10 mouse cellular contexts compared by ENCODE assay signal in genomic region chr7:45235656-45236180, GRCm38 (mm10). TPM values are rescaled to one million over a fixed set of nuclear protein-coding genes. Genes with fewer than 3 reads are reported as not detected.
DNase-seq lines count a peak whose midpoint lies in the region; ATAC-seq and TF ChIP-seq lines count a peak whose summit lies in the region.
"Had no signal": no experiment of that assay in that cellular context is flagged by ENCODE, and none has a peak within 500 bp of the region (broad histone marks: within the 10 kb centered on the region; RNA-seq: fewer than 3 reads in every experiment).

No protein-coding gene starts in this region.

- peak overlapping the region; percentile 52 for H3K9ac ChIP-seq in heart, embryonic 11.5 days (ENCODE audit: low read depth, low read length)
- peak overlapping the region; percentile 38; the same call in 1 of the 2 replicates for H3K9ac ChIP-seq in limb, embryonic 12.5 days (replicated peaks)
- 0 out of 2 replicates have a peak overlapping the region, but pooled peaks have one; percentile 14 for H3K9ac ChIP-seq in stomach, embryonic 15.5 days

- DNase-seq in spleen, adult 2 months (ENCODE audit: low read depth in 1 of 2, low spot score in 2 of 2): no peak
- DNase-seq in spleen, postnatal 10 days (ENCODE audit: low spot score in 2 of 2): no peak
- no peak for DNase-seq in frontal cortex, adult 2 months (ENCODE audit: extremely low spot score in 1 of 2, low spot score in 1 of 2)
- no peak for DNase-seq in urinary bladder, postnatal 36 days (ENCODE audit: low spot score in 2 of 2)
- DNase-seq in natural killer cell, adult 2 months (ENCODE audit: low spot score in 2 of 2): no peak
- DNase-seq: thymus, postnatal 14 days had no signal

- TF ChIP-seq CTCF in spleen, adult 2 months (IDR thresholded peaks at IDR 0.05; ENCODE audit: extremely low read depth, insufficient read depth, insufficient read length, insufficient replicate concordance): no peak

- H3K4me2 ChIP-seq in heart, embryonic 11.5 days: peak overlapping the region; percentile 61
- H3K4me2 ChIP-seq in limb, embryonic 12.5 days: peak overlapping the region; percentile 55
- peak overlapping the region; percentile 44 for H3K4me2 ChIP-seq in stomach, embryonic 15.5 days

- peaks cover 31% of the 10 kb centered on the region for H3K36me3 ChIP-seq in spleen, adult 2 months (ENCODE audit: control insufficient read depth, insufficient read depth, low read length)
- H3K36me3 ChIP-seq in heart, embryonic 11.5 days (ENCODE audit: control insufficient read depth, insufficient read depth, low read length): peaks cover 19% of the 10 kb centered on the region
- H3K36me3 ChIP-seq in limb, embryonic 12.5 days: peaks cover 31% of the 10 kb centered on the region
- H3K36me3 ChIP-seq in stomach, embryonic 15.5 days: peaks cover 15% of the 10 kb centered on the region; the same call in 1 of the 2 replicates

- TF ChIP-seq POLR2A in spleen, adult 2 months (IDR thresholded peaks at IDR 0.05; ENCODE audit: low read depth, low read length): no peak

- ATAC-seq in heart, embryonic 11.5 days (replicated peaks; ENCODE audit: insufficient number of reproducible peaks, low FRiP score, low TSS enrichment): no peak
- ATAC-seq in limb, embryonic 12.5 days (ENCODE audit: insufficient number of reproducible peaks, insufficient read depth, low FRiP score, low TSS enrichment, low read depth): peak; percentile 43
- ATAC-seq in stomach, embryonic 15.5 days (ENCODE audit: insufficient read depth, low FRiP score, low read depth): 0 out of 2 replicates have a peak, but pooled peaks have one; percentile 9

- H3K27ac ChIP-seq in spleen, adult 2 months (ENCODE audit: insufficient read depth, low read length): peak overlapping the region; percentile 29; the same call in 1 of the 2 replicates
- peak overlapping the region; percentile 60 for H3K27ac ChIP-seq in heart, embryonic 11.5 days (ENCODE audit: low read depth, low read length)
- H3K27ac ChIP-seq in limb, embryonic 12.5 days: peak overlapping the region; percentile 77
- H3K27ac ChIP-seq in stomach, embryonic 15.5 days: no peak overlapping the region
- H3K27ac ChIP-seq: macrophage had no signal

- H3K9me3 ChIP-seq in heart, embryonic 11.5 days (replicated peaks; ENCODE audit: control insufficient read depth, low read length): no peaks in the 10 kb centered on the region
- H3K9me3 ChIP-seq in limb, embryonic 12.5 days: no peaks in the 10 kb centered on the region
- H3K9me3 ChIP-seq in stomach, embryonic 15.5 days: no peaks in the 10 kb centered on the region

- WGBS in spleen, adult 2 months: 83% methylated on average over 17 of the region's 17 CpGs
- 26% methylated on average over 17 of the region's 17 CpGs for WGBS in heart, embryonic 11.5 days (ENCODE audit: insufficient replicate concordance)
- WGBS in limb, embryonic 12.5 days: 26% methylated on average over 17 of the region's 17 CpGs
- 41% methylated on average over 17 of the region's 17 CpGs for WGBS in stomach, embryonic 15.5 days

- H3K27me3 ChIP-seq in spleen, adult 2 months (ENCODE audit: control insufficient read depth, insufficient read depth, low read length): no peaks in the 10 kb centered on the region
- H3K27me3 ChIP-seq in heart, embryonic 11.5 days (ENCODE audit: control insufficient read depth, insufficient read depth, low read length): peaks cover 19% of the 10 kb centered on the region
- peaks cover 34% of the 10 kb centered on the region for H3K27me3 ChIP-seq in limb, embryonic 12.5 days
- H3K27me3 ChIP-seq in stomach, embryonic 15.5 days (replicated peaks): peaks cover 4% of the 10 kb centered on the region; the same call in 1 of the 2 replicates

- peak overlapping the region; percentile 12; the same call in 1 of the 2 replicates for H3K4me3 ChIP-seq in spleen, adult 2 months (ENCODE audit: extremely low read depth, insufficient read depth, insufficient read length)
- peak overlapping the region; percentile 32 for H3K4me3 ChIP-seq in heart, embryonic 11.5 days (ENCODE audit: low read depth, low read length)
- peak overlapping the region; percentile 30 for H3K4me3 ChIP-seq in limb, embryonic 12.5 days (replicated peaks)
- peak overlapping the region; percentile 20 for H3K4me3 ChIP-seq in stomach, embryonic 15.5 days (replicated peaks)

- H3K4me1 ChIP-seq in spleen, adult 2 months (ENCODE audit: control insufficient read depth, insufficient read depth, insufficient read length): peaks cover 49% of the 10 kb centered on the region
- peaks cover 43% of the 10 kb centered on the region for H3K4me1 ChIP-seq in heart, embryonic 11.5 days (ENCODE audit: control insufficient read depth, insufficient read depth, low read length)
- peaks cover 44% of the 10 kb centered on the region for H3K4me1 ChIP-seq in limb, embryonic 12.5 days (replicated peaks)
- peaks cover 31% of the 10 kb centered on the region for H3K4me1 ChIP-seq in stomach, embryonic 15.5 days

RNA-seq across cellular contexts. Expression of gene Cd37, which starts 3.2 kb away (rescaled TPM):
- 1,116 and 1,582 TPM in 2 replicates for polyA plus RNA-seq in spleen, adult 2 months (2012; rRNA removed)
- polyA plus RNA-seq in heart, embryonic 11.5 days (2014; fragmentation: Nextera tagmentation; extraction: Ambion mirVana): 2.1 and 2.2 TPM in 2 replicates
- 1.6 TPM in 2 replicates for polyA plus RNA-seq in limb, embryonic 12.5 days (2016; fragmentation: Nextera tagmentation; extraction: Ambion mirVana)
- polyA plus RNA-seq in stomach, embryonic 15.5 days (2015; fragmentation: Nextera tagmentation; extraction: Ambion mirVana): 4.2 and 7.1 TPM in 2 replicates
- polyA plus RNA-seq in frontal cortex, adult 2 months (2012; rRNA removed): 10.3 and 11.2 TPM in 2 replicates

RNA-seq across cellular contexts. Expression of gene Slc6a16, which starts 5.2 kb away (rescaled TPM):
- not detected in 2 replicates for polyA plus RNA-seq in spleen, adult 2 months (2012; rRNA removed)
- polyA plus RNA-seq in heart, embryonic 11.5 days (2014; fragmentation: Nextera tagmentation; extraction: Ambion mirVana): 0.32 and 0.47 TPM in 2 replicates
- polyA plus RNA-seq in limb, embryonic 12.5 days (2016; fragmentation: Nextera tagmentation; extraction: Ambion mirVana): 0.18 and 0.42 TPM in 2 replicates
- polyA plus RNA-seq in stomach, embryonic 15.5 days (2015; fragmentation: Nextera tagmentation; extraction: Ambion mirVana): not detected in 2 replicates
- 1.1 and 1.2 TPM in 2 replicates for polyA plus RNA-seq in frontal cortex, adult 2 months (2012; rRNA removed)
- polyA plus RNA-seq: macrophage had no signal

RNA-seq across cellular contexts. Expression of gene Tead2, which starts 20.2 kb away (rescaled TPM):
- polyA plus RNA-seq in spleen, adult 2 months (2012; rRNA removed): 10.6 and 12.1 TPM in 2 replicates
- 129 and 131 TPM in 2 replicates for polyA plus RNA-seq in heart, embryonic 11.5 days (2014; fragmentation: Nextera tagmentation; extraction: Ambion mirVana)
- polyA plus RNA-seq in limb, embryonic 12.5 days (2016; fragmentation: Nextera tagmentation; extraction: Ambion mirVana): 316 and 326 TPM in 2 replicates
- polyA plus RNA-seq in stomach, embryonic 15.5 days (2015; fragmentation: Nextera tagmentation; extraction: Ambion mirVana): 123 and 141 TPM in 2 replicates
- 6.0 and 9.6 TPM in 2 replicates for polyA plus RNA-seq in frontal cortex, adult 2 months (2012; rRNA removed)
- polyA plus RNA-seq: macrophage had no signal

RNA-seq across cellular contexts. Expression of gene Dkkl1, which starts 23.8 kb away (rescaled TPM):
- 2.1 and 2.8 TPM in 2 replicates for polyA plus RNA-seq in spleen, adult 2 months (2012; rRNA removed)
- 1.9 and 2.4 TPM in 2 replicates for polyA plus RNA-seq in heart, embryonic 11.5 days (2014; fragmentation: Nextera tagmentation; extraction: Ambion mirVana)
- polyA plus RNA-seq in limb, embryonic 12.5 days (2016; fragmentation: Nextera tagmentation; extraction: Ambion mirVana): 0.80 and 1.2 TPM in 2 replicates
- 1.1 and 1.4 TPM in 2 replicates for polyA plus RNA-seq in stomach, embryonic 15.5 days (2015; fragmentation: Nextera tagmentation; extraction: Ambion mirVana)
- polyA plus RNA-seq in frontal cortex, adult 2 months (2012; rRNA removed): 29.5 and 29.9 TPM in 2 replicates
- polyA plus RNA-seq: macrophage had no signal

RNA-seq across cellular contexts. Expression of gene Ccdc155, which starts 31.0 kb away (rescaled TPM):
- 0.16 and 0.20 TPM in 2 replicates for polyA plus RNA-seq in spleen, adult 2 months (2012; rRNA removed)
- 0.39 and 0.70 TPM in 2 replicates for polyA plus RNA-seq in heart, embryonic 11.5 days (2014; fragmentation: Nextera tagmentation; extraction: Ambion mirVana)
- polyA plus RNA-seq in limb, embryonic 12.5 days (2016; fragmentation: Nextera tagmentation; extraction: Ambion mirVana): 1.0 and 1.7 TPM in 2 replicates
- polyA plus RNA-seq in stomach, embryonic 15.5 days (2015; fragmentation: Nextera tagmentation; extraction: Ambion mirVana): 0.55 and 0.64 TPM in 2 replicates
- 4.1 TPM in 2 replicates for polyA plus RNA-seq in frontal cortex, adult 2 months (2012; rRNA removed)
- polyA plus RNA-seq: macrophage had no signal

Comparison
In these comparisons a context has a peak if more than half of its experiments do, and no peak if none do; other contexts are left out.
1. RNA of gene Cd37, which starts 3.2 kb away (polyA plus RNA-seq): 1,116 to 1,582 TPM in spleen, adult 2 months; 10.3 to 11.2 TPM in frontal cortex, adult 2 months, 4.2 to 7.1 TPM in stomach, embryonic 15.5 days, 2.1 to 2.2 TPM in heart, embryonic 11.5 days and 1.6 TPM in limb, embryonic 12.5 days; every median in the first group is over 10 times any median in the second.
2. Peak in every context shown above with its lines, with median percentiles within 50 percentile points of each other: H3K4me3 ChIP-seq, H3K4me2 ChIP-seq and H3K9ac ChIP-seq.